Mouse (Mus musculus) G1E (cell line): Measurements from ENCODE around the gene Klk1b9. TPM values are rescaled to one million over a fixed set of nuclear protein-coding genes. Genes with fewer than 3 reads are reported as not detected.
"Not testable (repeated sequence)": the region's sequence is repeated elsewhere in the genome, so short reads cannot be mapped to it uniquely, and the experiment has no call there.

Experiments
- ATAC-seq: 2 replicates; pipeline ENCODE4 v1.8.0; 2016; ENCODE audit warnings: mild to moderate bottlenecking; ENCODE audit not compliant: insufficient number of reproducible peaks, poor library complexity, low FRiP score, severe bottlenecking; ENCODE audit errors: extremely low read depth
- DNase-seq: peaks from one replicate; pipeline ENCODE4 v3.0.0; 2012; ENCODE audit warnings: low spot score
- H3K27me3 ChIP-seq: 2 replicates; pipeline ENCODE4 v1.6.1; 2012; ENCODE audit warnings: mild to moderate bottlenecking, low read length, inconsistent platforms; ENCODE audit not compliant: insufficient read depth
- H3K36me3 ChIP-seq: replicated peaks from 2 replicates; pipeline ENCODE3; 2012; ENCODE audit warnings: mild to moderate bottlenecking, inconsistent platforms
- H3K4me1 ChIP-seq: 2 replicates; pipeline ENCODE4 v1.6.1; 2012; ENCODE audit warnings: low read depth, low read length, inconsistent platforms, mixed read lengths; ENCODE audit not compliant: insufficient read depth
- H3K4me3 ChIP-seq: 2 replicates; pipeline ENCODE4 v1.5.1; 2012; ENCODE audit warnings: low read depth, mild to moderate bottlenecking, inconsistent platforms, low read length, moderate library complexity, mixed read lengths
- H3K9me3 ChIP-seq: replicated peaks from 2 replicates; pipeline ENCODE4 v1.6.1; 2012; ENCODE audit warnings: inconsistent platforms
- CTCF ChIP-seq: IDR thresholded peaks from 2 replicates; pipeline ENCODE4 v1.5.1; 2012; ENCODE audit warnings: low read depth, low read length, inconsistent platforms, mixed read lengths
- GATA1 ChIP-seq: IDR thresholded peaks from 2 replicates; pipeline ENCODE4 v1.6.1; 2012; ENCODE audit warnings: borderline replicate concordance, low read length, inconsistent platforms, mixed read lengths
- GATA2 ChIP-seq: IDR thresholded peaks from 2 replicates; pipeline ENCODE4 v1.6.1; 2012; ENCODE audit warnings: low read depth, low read length, inconsistent platforms, borderline replicate concordance
- POLR2AphosphoS5 ChIP-seq: IDR thresholded peaks from 2 replicates; pipeline ENCODE4 v1.6.1; 2012; ENCODE audit warnings: low read depth, low read length, inconsistent platforms; ENCODE audit not compliant: insufficient replicate concordance
- TAL1 ChIP-seq: conservative IDR thresholded peaks from 2 replicates; pipeline ENCODE4 v1.6.1; 2012; ENCODE audit warnings: low read depth, low read length, inconsistent platforms, mixed read lengths
- polyA plus RNA-seq: library from polyadenylated mRNA; stranded (reverse); fragments of >175 nt; gene quantifications from 2 replicates; pipeline ENCODE4 v1.2.3, GENCODE M21; 2012
- total RNA-seq, 2 experiments: library from RNA; stranded (forward) in 1 of 2; stranded (reverse) in 1 of 2; fragments of 200-1000 nt in 1 of 2; fragments of >200 nt in 1 of 2; fragmentation: Nextera tagmentation in 1 of 2; gene quantifications; 2 replicates each; pipeline ENCODE4 v1.2.3; 2014 to 2017

Klk1b9 gene
- total and polyA plus RNA-seq, 3 experiments, result not detected

- Histone ChIP-seq H3K4me1 (no peaks in the 10 kb centered on the region), H3K4me3 (no peak overlapping the region), H3K27me3 (no peaks in the 10 kb centered on the region), H3K36me3 (no peaks in the 10 kb centered on the region), H3K9me3 (no peaks in the 10 kb centered on the region)
- no peak for TF ChIP-seq GATA2
- DNase-seq, result no peak
- no peak for ATAC-seq
Observed at GRCm38 (mm10) chr7:43944727-43945264, 31.1 kb upstream of the Klk1b9 start.

DNA sequence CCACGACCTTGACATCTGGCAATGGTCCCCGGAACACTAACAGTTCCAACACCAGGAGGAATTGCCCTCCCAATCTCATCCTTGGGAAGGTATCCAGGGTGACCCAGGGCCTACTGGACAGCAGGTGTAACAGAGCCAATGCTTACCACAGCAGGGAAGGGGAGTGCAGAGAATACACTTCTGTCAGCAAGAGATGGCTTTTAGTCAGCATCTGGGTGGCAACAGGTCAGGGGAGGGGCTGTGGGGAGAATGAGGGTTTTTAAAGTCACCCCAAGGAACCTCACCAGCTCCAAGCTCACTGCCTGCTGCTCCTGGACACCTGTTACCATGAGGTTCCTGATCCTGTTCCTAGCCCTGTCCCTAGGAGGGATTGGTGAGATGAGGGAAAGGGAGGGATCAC is 25.5 kb upstream of the Klk1b9 start, which contains the start of gene Klk1b8:
TSS of gene Klk1b8 (plus strand) at position 301 of the 400 bp plus-strand sequence.
- DNase-seq (no peak), ATAC-seq (no peak)
- Histone ChIP-seq H3K27me3 (no peaks in the 10 kb centered on the region), H3K9me3 (no peaks in the 10 kb centered on the region), H3K4me1 (no peaks in the 10 kb centered on the region), H3K36me3 (no peaks in the 10 kb centered on the region), H3K4me3 (no peak within 1 kb of the TSS)
- TF ChIP-seq TAL1 (no peak), GATA1 (no peak), POLR2AphosphoS5 (no peak), CTCF (no peak), GATA2 (no peak)

DNA sequence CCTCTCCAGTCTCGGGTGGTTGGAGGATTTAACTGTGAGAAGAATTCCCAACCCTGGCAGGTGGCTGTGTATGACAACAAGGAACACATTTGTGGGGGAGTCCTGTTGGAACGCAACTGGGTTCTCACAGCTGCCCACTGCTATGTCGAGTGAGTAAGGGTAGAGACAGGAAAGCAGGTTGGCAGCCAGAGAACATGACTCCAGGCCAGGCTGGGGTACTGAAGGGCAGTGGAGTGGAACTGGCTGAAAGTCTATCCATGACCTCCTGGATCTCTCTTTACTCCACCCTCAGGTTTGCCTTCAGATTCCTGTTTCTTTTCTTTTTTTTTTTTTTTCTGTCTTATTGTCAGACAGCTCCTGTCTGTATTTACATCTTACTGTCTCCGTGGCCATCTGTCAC is 23.2 kb upstream of the Klk1b9 start:
- ATAC-seq, result no peak

GRCm38 (mm10) chr7:43966451-43966850 is 9.4 kb upstream of the Klk1b9 start, which contains the start of gene Klk1b1:
Gene Klk1b1, plus strand, starts transcription at chr7:43966751.
- no peak within 1 kb of the TSS for H3K4me3 ChIP-seq
- no peak for ATAC-seq
- DNase-seq, result no peak
- TF ChIP-seq TAL1 (no peak), GATA2 (no peak), CTCF (no peak), GATA1 (no peak), POLR2AphosphoS5 (no peak)
- no peaks in the 10 kb centered on the region for H3K4me1 ChIP-seq
- no peaks in the 10 kb centered on the region for H3K9me3 ChIP-seq
- H3K36me3 ChIP-seq, result no peaks in the 10 kb centered on the region
- no peaks in the 10 kb centered on the region for H3K27me3 ChIP-seq

More for the DNA sequence above, 23.2 kb upstream of the Klk1b9 start:
- Histone ChIP-seq H3K4me1 (no peaks in the 10 kb centered on the region), H3K4me3 (no peak overlapping the region), H3K27me3 (no peaks in the 10 kb centered on the region), H3K36me3 (no peaks in the 10 kb centered on the region), H3K9me3 (no peaks in the 10 kb centered on the region)
- no peak for DNase-seq
- no peak for TF ChIP-seq POLR2AphosphoS5
- no peak for TF ChIP-seq GATA1
- TF ChIP-seq TAL1, result no peak
- TF ChIP-seq CTCF, result no peak
- no peak for TF ChIP-seq GATA2

DNA sequence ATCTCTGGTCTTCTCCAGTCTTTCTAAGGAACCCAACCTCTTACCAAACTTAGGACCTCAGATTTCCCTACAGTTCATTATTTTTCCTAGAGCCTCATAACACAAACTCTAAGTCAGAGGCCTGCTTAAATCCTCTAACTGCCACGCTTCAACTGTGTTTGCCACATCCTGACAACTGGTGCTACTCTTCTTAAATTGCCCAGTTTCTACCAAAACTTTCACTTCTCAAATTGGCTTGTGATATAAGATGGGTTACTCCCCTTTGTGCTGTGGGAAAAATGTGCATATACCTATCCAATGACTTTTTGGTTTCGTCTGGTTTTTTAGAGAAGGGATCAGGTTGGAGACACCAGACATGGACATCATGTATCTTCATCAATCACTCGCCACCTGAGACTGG is 8.8 kb upstream of the Klk1b9 start:
- TF ChIP-seq GATA1 (no peak), CTCF (no peak), GATA2 (no peak), TAL1 (no peak), POLR2AphosphoS5 (no peak)
- Histone ChIP-seq H3K9me3 (no peaks in the 10 kb centered on the region), H3K4me1 (no peaks in the 10 kb centered on the region), H3K27me3 (no peaks in the 10 kb centered on the region), H3K36me3 (no peaks in the 10 kb centered on the region), H3K4me3 (no peak overlapping the region)
- no peak for DNase-seq
- ATAC-seq, result no peak

DNA sequence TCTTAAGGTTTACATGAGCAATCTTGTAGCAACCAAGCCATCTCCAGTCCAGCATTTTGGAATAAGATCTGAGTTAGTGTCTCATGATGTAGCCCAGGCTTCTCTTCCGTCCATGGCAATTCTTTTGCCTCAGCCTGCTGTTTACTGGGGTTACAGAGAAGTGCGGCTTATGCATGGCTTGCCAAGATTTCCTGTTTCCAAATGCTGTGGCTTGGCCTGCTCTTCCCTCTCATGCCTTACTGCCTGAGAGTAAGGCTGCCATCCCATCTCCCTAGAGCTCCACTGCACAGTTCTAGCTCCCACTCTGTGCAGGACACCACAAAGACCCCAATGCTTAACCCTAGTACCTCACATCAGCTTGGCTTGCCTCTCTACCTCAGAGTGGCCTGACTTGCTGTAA is 8.2 kb upstream of the Klk1b9 start:
- H3K27me3 ChIP-seq, result no peaks in the 10 kb centered on the region
- no peaks in the 10 kb centered on the region for H3K4me1 ChIP-seq
- no peak for ATAC-seq
- DNase-seq, result no peak
- TF ChIP-seq GATA1, result no peak
- no peak for TF ChIP-seq GATA2
- no peak for TF ChIP-seq POLR2AphosphoS5
- no peak for TF ChIP-seq CTCF
- no peak for TF ChIP-seq TAL1
- H3K4me3 ChIP-seq, result no peak overlapping the region
- H3K36me3 ChIP-seq, result no peaks in the 10 kb centered on the region
- no peaks in the 10 kb centered on the region for H3K9me3 ChIP-seq

DNA sequence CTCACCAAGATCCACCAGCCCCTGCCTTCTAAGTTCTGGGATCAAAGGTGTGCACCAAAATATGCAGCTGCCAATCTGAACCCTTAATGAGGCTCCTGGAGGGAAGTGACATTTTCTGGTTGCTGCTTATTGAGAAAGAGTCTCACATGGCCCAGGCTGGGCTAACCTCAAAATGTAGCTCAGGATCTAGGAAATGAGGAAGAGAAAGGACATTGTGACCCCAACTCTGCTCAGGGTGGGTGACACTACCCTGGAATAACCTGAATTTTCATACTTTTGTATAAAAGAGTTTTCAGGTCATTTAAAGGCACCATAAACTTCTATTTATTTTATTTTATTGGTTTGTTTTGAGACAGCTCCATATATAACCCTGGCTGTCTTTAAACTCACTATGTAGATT is 9.8 kb downstream of the Klk1b9 start:
- ATAC-seq (no peak), DNase-seq (no peak)
- Histone ChIP-seq H3K27me3 (no peaks in the 10 kb centered on the region), H3K4me1 (no peaks in the 10 kb centered on the region), H3K9me3 (no peaks in the 10 kb centered on the region), H3K36me3 (no peaks in the 10 kb centered on the region), H3K4me3 (no peak overlapping the region)
- TF ChIP-seq GATA2, result no peak
- TF ChIP-seq POLR2AphosphoS5, result no peak
- no peak for TF ChIP-seq TAL1
- TF ChIP-seq GATA1, result no peak
- TF ChIP-seq CTCF, result no peak

DNA sequence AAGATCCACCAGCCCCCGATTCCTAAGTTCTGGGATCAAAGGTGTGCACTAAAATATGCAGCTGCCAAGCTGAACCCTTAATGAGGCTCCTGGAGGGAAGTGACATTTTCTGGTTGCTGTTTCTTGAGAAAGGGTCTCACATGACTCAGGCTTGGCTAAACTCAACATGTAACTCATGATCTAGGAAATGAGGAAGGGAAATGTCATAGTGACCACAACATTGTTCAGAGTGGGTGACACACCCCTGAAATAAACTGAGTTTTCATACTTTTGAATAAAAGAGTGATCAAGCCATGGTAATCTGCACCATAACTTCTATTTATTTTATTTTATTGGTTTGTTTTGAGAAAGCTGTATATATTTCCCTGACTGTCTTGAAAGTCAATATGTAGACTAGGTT is 19.0 kb downstream of the Klk1b9 start:
- H3K4me1 ChIP-seq, H3K9me3 ChIP-seq, DNase-seq, ATAC-seq, H3K36me3 ChIP-seq, H3K4me3 ChIP-seq, H3K27me3 ChIP-seq: not testable (repeated sequence)

- H3K27me3 ChIP-seq, DNase-seq, ATAC-seq, H3K4me1 ChIP-seq, H3K4me3 ChIP-seq, H3K9me3 ChIP-seq, H3K36me3 ChIP-seq: not testable (repeated sequence)
Observed at GRCm38 (mm10) chr7:43995577-43995976, 19.7 kb downstream of the Klk1b9 start, which contains the start of gene Klk1b11. Gene Klk1b11, plus strand, starts transcription at chr7:43995877.
